Mouse (Mus musculus): ENCODE data around the gene Jam3. TPM values are rescaled to one million over a fixed set of nuclear protein-coding genes. Genes with fewer than 3 reads are reported as not detected.

Jam3 gene
- polyA plus RNA-seq, 1 experiment, result 6.4 TPM

- Histone ChIP-seq H3K4me3 (ENCODE audit: extremely low read depth, insufficient read depth, insufficient read length) (no peak overlapping the region), H3K4me1 (ENCODE audit: control insufficient read depth, insufficient read depth, insufficient read length) (no peaks in the 10 kb centered on the region), H3K27me3 (ENCODE audit: control insufficient read depth, insufficient read depth, low read length) (no peaks in the 10 kb centered on the region), H3K27ac (ENCODE audit: insufficient read depth, low read length) (no peak overlapping the region), H3K36me3 (ENCODE audit: control insufficient read depth, insufficient read depth, low read length) (no peaks in the 10 kb centered on the region)
- TF ChIP-seq POLR2A (IDR thresholded peaks at IDR 0.05; ENCODE audit: low read depth, low read length) (no peak), CTCF (IDR thresholded peaks at IDR 0.05; ENCODE audit: extremely low read depth, insufficient read depth, insufficient read length, insufficient replicate concordance) (no peak)
- DNase-seq (ENCODE audit: low read depth in 1 of 2, low spot score in 2 of 2), result no peak
- 15% methylated on average over 14 of the region's 14 CpGs for WGBS
Observed at GRCm38 (mm10) chr9:27192001-27192760, 37.0 kb upstream of the Jam3 start.

GRCm38 (mm10) chr9:27191501-27191981, 36.3 kb upstream of the Jam3 start:
- WGBS, result 22% methylated on average over 7 of the region's 7 CpGs
- Histone ChIP-seq H3K36me3 (ENCODE audit: control insufficient read depth, insufficient read depth, low read length) (no peaks in the 10 kb centered on the region), H3K27ac (ENCODE audit: insufficient read depth, low read length) (no peak overlapping the region), H3K4me1 (ENCODE audit: control insufficient read depth, insufficient read depth, insufficient read length) (no peaks in the 10 kb centered on the region), H3K27me3 (ENCODE audit: control insufficient read depth, insufficient read depth, low read length) (no peaks in the 10 kb centered on the region), H3K4me3 (ENCODE audit: extremely low read depth, insufficient read depth, insufficient read length) (no peak overlapping the region)
- TF ChIP-seq POLR2A (IDR thresholded peaks at IDR 0.05; ENCODE audit: low read depth, low read length), result no peak
- no peak for TF ChIP-seq CTCF (IDR thresholded peaks at IDR 0.05; ENCODE audit: extremely low read depth, insufficient read depth, insufficient read length, insufficient replicate concordance)
- DNase-seq (ENCODE audit: low read depth in 1 of 2, low spot score in 2 of 2), result no peak

- Histone ChIP-seq H3K4me1 (ENCODE audit: control insufficient read depth, insufficient read depth, insufficient read length) (no peaks in the 10 kb centered on the region), H3K27me3 (ENCODE audit: control insufficient read depth, insufficient read depth, low read length) (no peaks in the 10 kb centered on the region), H3K36me3 (ENCODE audit: control insufficient read depth, insufficient read depth, low read length) (no peaks in the 10 kb centered on the region), H3K27ac (ENCODE audit: insufficient read depth, low read length) (no peak overlapping the region), H3K4me3 (ENCODE audit: extremely low read depth, insufficient read depth, insufficient read length) (no peak overlapping the region)
- TF ChIP-seq CTCF (IDR thresholded peaks at IDR 0.05; ENCODE audit: extremely low read depth, insufficient read depth, insufficient read length, insufficient replicate concordance) (no peak), POLR2A (IDR thresholded peaks at IDR 0.05; ENCODE audit: low read depth, low read length) (no peak)
- no peak for DNase-seq (ENCODE audit: low read depth in 1 of 2, low spot score in 2 of 2)
- 88% methylated on average over 8 of the region's 8 CpGs for WGBS
Observed at GRCm38 (mm10) chr9:27190461-27190860, 35.2 kb upstream of the Jam3 start.

- 76% methylated on average over 2 of the region's 2 CpGs for WGBS
- Histone ChIP-seq H3K4me1 (ENCODE audit: control insufficient read depth, insufficient read depth, insufficient read length) (no peaks in the 10 kb centered on the region), H3K36me3 (ENCODE audit: control insufficient read depth, insufficient read depth, low read length) (no peaks in the 10 kb centered on the region), H3K4me3 (ENCODE audit: extremely low read depth, insufficient read depth, insufficient read length) (no peak overlapping the region), H3K27me3 (ENCODE audit: control insufficient read depth, insufficient read depth, low read length) (no peaks in the 10 kb centered on the region), H3K27ac (ENCODE audit: insufficient read depth, low read length) (no peak overlapping the region)
- DNase-seq (ENCODE audit: low read depth in 1 of 2, low spot score in 2 of 2), result no peak
- TF ChIP-seq POLR2A (IDR thresholded peaks at IDR 0.05; ENCODE audit: low read depth, low read length) (no peak), CTCF (IDR thresholded peaks at IDR 0.05; ENCODE audit: extremely low read depth, insufficient read depth, insufficient read length, insufficient replicate concordance) (no peak)
Observed at GRCm38 (mm10) chr9:27189306-27189705, 34.1 kb upstream of the Jam3 start.

GRCm38 (mm10) chr9:27188677-27189241, 33.5 kb upstream of the Jam3 start:
- Histone ChIP-seq H3K4me3 (ENCODE audit: extremely low read depth, insufficient read depth, insufficient read length) (no peak overlapping the region), H3K4me1 (ENCODE audit: control insufficient read depth, insufficient read depth, insufficient read length) (no peaks in the 10 kb centered on the region), H3K27ac (ENCODE audit: insufficient read depth, low read length) (no peak overlapping the region), H3K36me3 (ENCODE audit: control insufficient read depth, insufficient read depth, low read length) (no peaks in the 10 kb centered on the region), H3K27me3 (ENCODE audit: control insufficient read depth, insufficient read depth, low read length) (no peaks in the 10 kb centered on the region)
- no peak for TF ChIP-seq POLR2A (IDR thresholded peaks at IDR 0.05; ENCODE audit: low read depth, low read length)
- TF ChIP-seq CTCF (IDR thresholded peaks at IDR 0.05; ENCODE audit: extremely low read depth, insufficient read depth, insufficient read length, insufficient replicate concordance), result no peak
- no peak for DNase-seq (ENCODE audit: low read depth in 1 of 2, low spot score in 2 of 2)
- 89% methylated on average over 7 of the region's 7 CpGs for WGBS

GRCm38 (mm10) chr9:27185820-27186219, 30.6 kb upstream of the Jam3 start:
- Histone ChIP-seq H3K27ac (ENCODE audit: insufficient read depth, low read length) (no peak overlapping the region), H3K36me3 (ENCODE audit: control insufficient read depth, insufficient read depth, low read length) (no peaks in the 10 kb centered on the region), H3K27me3 (ENCODE audit: control insufficient read depth, insufficient read depth, low read length) (no peaks in the 10 kb centered on the region), H3K4me1 (ENCODE audit: control insufficient read depth, insufficient read depth, insufficient read length) (no peaks in the 10 kb centered on the region), H3K4me3 (ENCODE audit: extremely low read depth, insufficient read depth, insufficient read length) (no peak overlapping the region)
- no peak for DNase-seq (ENCODE audit: low read depth in 1 of 2, low spot score in 2 of 2)
- TF ChIP-seq CTCF (IDR thresholded peaks at IDR 0.05; ENCODE audit: extremely low read depth, insufficient read depth, insufficient read length, insufficient replicate concordance), result no peak
- TF ChIP-seq POLR2A (IDR thresholded peaks at IDR 0.05; ENCODE audit: low read depth, low read length), result no peak

- Histone ChIP-seq H3K4me3 (ENCODE audit: extremely low read depth, insufficient read depth, insufficient read length) (no peak overlapping the region), H3K36me3 (ENCODE audit: control insufficient read depth, insufficient read depth, low read length) (no peaks in the 10 kb centered on the region), H3K4me1 (ENCODE audit: control insufficient read depth, insufficient read depth, insufficient read length) (no peaks in the 10 kb centered on the region), H3K27me3 (ENCODE audit: control insufficient read depth, insufficient read depth, low read length) (no peaks in the 10 kb centered on the region), H3K27ac (ENCODE audit: insufficient read depth, low read length) (no peak overlapping the region)
- WGBS, result 80% methylated on average over 5 of the region's 5 CpGs
- no peak for DNase-seq (ENCODE audit: low read depth in 1 of 2, low spot score in 2 of 2)
- TF ChIP-seq POLR2A (IDR thresholded peaks at IDR 0.05; ENCODE audit: low read depth, low read length), result no peak
- no peak for TF ChIP-seq CTCF (IDR thresholded peaks at IDR 0.05; ENCODE audit: extremely low read depth, insufficient read depth, insufficient read length, insufficient replicate concordance)
Observed at GRCm38 (mm10) chr9:27182087-27182486, 26.9 kb upstream of the Jam3 start.
